Mouse (Mus musculus): ENCODE measurements around the gene Oxgr1. TPM values are rescaled to one million over a fixed set of nuclear protein-coding genes. Genes with fewer than 3 reads are reported as not detected.

Oxgr1 gene
- polyA plus RNA-seq, 1 experiment from 2014 or later, result 0.07 TPM

- no peak for TF ChIP-seq CTCF (IDR thresholded peaks at IDR 0.05; ENCODE audit: low read depth)
- Histone ChIP-seq H3K4me3 (ENCODE audit: low read depth, low read length) (no peak overlapping the region), H3K4me1 (ENCODE audit: insufficient read depth) (no peaks in the 10 kb centered on the region), H3K4me2 (no peak overlapping the region), H3K27ac (ENCODE audit: low read depth) (no peak overlapping the region), H3K9ac (no peak overlapping the region), H3K27me3 (ENCODE audit: insufficient read depth, low read length) (no peaks in the 10 kb centered on the region), H3K36me3 (ENCODE audit: insufficient read depth) (no peaks in the 10 kb centered on the region), H3K9me3 (ENCODE audit: low read depth, low read length) (no peaks in the 10 kb centered on the region)
- ATAC-seq (ENCODE audit: insufficient read depth), result no peak; the same call in 1 of the 2 replicates
- no peak for DNase-seq
Measured at GRCm38 (mm10) chr14:120074231-120074630, 32.0 kb upstream of the Oxgr1 start.

GRCm38 (mm10) chr14:120061096-120061495 lies 18.9 kb upstream of the Oxgr1 start:
- 57% methylated on average over 9 of the region's 9 CpGs for WGBS
- H3K4me1 ChIP-seq (ENCODE audit: insufficient read depth), result no peaks in the 10 kb centered on the region
- no peak overlapping the region for H3K4me3 ChIP-seq (ENCODE audit: low read depth, low read length)
- H3K4me2 ChIP-seq, result no peak overlapping the region
- no peaks in the 10 kb centered on the region for H3K9me3 ChIP-seq (ENCODE audit: low read depth, low read length)
- DNase-seq (peak; percentile 87), ATAC-seq (ENCODE audit: insufficient read depth) (no peak)
- peak; percentile 87 for TF ChIP-seq CTCF (IDR thresholded peaks at IDR 0.05; ENCODE audit: low read depth)
- H3K27ac ChIP-seq (ENCODE audit: low read depth), result no peak overlapping the region
- H3K9ac ChIP-seq, result no peak overlapping the region
- no peaks in the 10 kb centered on the region for H3K36me3 ChIP-seq (ENCODE audit: insufficient read depth)
- no peaks in the 10 kb centered on the region for H3K27me3 ChIP-seq (ENCODE audit: insufficient read depth, low read length)

GRCm38 (mm10) chr14:120033454-120033853 lies 8.8 kb downstream of the Oxgr1 start:
- ATAC-seq (ENCODE audit: insufficient read depth) (no peak), DNase-seq (no peak)
- H3K4me3 ChIP-seq (ENCODE audit: low read depth, low read length), result no peak overlapping the region
- no peak for TF ChIP-seq CTCF (IDR thresholded peaks at IDR 0.05; ENCODE audit: low read depth)
- H3K36me3 ChIP-seq (ENCODE audit: insufficient read depth), result no peaks in the 10 kb centered on the region
- no peaks in the 10 kb centered on the region for H3K9me3 ChIP-seq (ENCODE audit: low read depth, low read length)
- H3K4me2 ChIP-seq, result no peak overlapping the region
- no peak overlapping the region for H3K9ac ChIP-seq
- H3K27me3 ChIP-seq (ENCODE audit: insufficient read depth, low read length), result no peaks in the 10 kb centered on the region
- no peak overlapping the region for H3K27ac ChIP-seq (ENCODE audit: low read depth)
- WGBS, result 25% methylated on average over 1 of the region's 1 CpGs
- H3K4me1 ChIP-seq (ENCODE audit: insufficient read depth), result no peaks in the 10 kb centered on the region

DNA sequence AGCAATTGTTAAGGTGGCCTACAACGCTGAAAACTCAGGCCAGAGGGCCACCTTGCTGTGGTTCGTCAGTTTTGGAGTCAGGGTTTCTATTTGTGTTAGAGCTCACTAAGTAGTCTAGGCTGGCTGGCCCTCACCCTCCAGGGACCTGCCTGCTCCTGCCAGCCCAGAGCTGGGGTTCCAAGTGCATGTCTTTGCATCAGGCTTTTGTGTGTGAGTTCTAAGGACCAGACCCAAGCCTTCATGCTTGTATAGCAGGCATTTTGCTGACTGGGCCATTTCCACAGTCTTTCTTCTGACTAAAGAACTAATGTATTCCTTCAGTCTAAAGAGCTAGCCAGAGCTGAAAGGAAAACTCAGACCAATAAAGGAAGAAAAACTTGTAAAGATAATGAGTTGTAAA lies 22.3 kb downstream of the Oxgr1 start:
- no peak for ATAC-seq (ENCODE audit: insufficient read depth)
- Histone ChIP-seq H3K27me3 (ENCODE audit: insufficient read depth, low read length) (no peaks in the 10 kb centered on the region), H3K9ac (no peak overlapping the region), H3K27ac (ENCODE audit: low read depth) (no peak overlapping the region), H3K36me3 (ENCODE audit: insufficient read depth) (no peaks in the 10 kb centered on the region), H3K9me3 (ENCODE audit: low read depth, low read length) (no peaks in the 10 kb centered on the region), H3K4me3 (ENCODE audit: low read depth, low read length) (no peak overlapping the region), H3K4me2 (no peak overlapping the region), H3K4me1 (ENCODE audit: insufficient read depth) (no peaks in the 10 kb centered on the region)
- TF ChIP-seq CTCF (IDR thresholded peaks at IDR 0.05; ENCODE audit: low read depth), result no peak
- WGBS, result 89% methylated on average over 2 of the region's 2 CpGs
- DNase-seq, result no peak

DNA sequence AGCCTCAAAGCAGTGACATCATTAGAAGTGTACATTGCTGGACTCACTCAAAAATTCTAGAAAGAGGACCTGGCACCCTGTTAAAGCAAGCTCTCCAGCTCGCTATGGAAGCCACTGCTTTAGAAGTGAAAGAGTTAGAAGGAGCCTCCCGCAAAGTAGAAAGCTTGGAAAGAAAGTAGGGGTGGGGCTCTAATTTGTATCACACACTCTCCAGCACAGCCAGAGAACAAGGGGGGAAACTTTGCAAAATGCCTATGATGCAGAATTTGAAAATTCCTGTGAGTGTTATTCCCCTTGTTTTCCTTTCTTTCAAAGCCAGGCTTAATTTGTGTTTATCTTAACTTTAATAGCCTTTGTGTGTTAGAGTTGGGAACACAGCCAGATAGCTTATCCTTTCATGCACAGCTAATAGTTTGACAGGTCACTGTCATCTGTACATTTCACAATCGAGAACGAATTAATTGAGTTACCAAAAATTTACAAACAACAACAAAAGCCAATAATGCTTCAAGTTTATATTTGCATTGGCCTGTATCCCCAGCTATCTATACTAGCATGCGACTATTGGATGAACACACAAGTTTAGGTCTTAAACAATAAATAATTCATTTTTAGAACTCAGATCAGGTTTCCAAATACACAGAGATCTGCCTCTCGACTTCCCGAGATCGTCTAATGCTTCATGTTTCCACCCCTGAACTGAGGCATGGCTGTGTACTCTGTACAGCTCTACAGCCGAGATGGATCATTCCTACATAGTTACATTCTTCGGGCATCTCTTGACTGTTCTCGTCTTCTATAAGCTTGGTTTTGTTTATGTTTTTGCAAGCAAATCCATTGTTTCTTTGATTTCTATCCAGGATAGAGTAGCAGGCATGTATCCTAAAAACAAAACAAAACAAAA lies 32.0 kb downstream of the Oxgr1 start:
- Histone ChIP-seq H3K4me1 (ENCODE audit: insufficient read depth) (no peaks in the 10 kb centered on the region), H3K36me3 (ENCODE audit: insufficient read depth) (no peaks in the 10 kb centered on the region), H3K9ac (no peak overlapping the region), H3K4me3 (ENCODE audit: low read depth, low read length) (no peak overlapping the region), H3K27me3 (ENCODE audit: insufficient read depth, low read length) (no peaks in the 10 kb centered on the region), H3K27ac (ENCODE audit: low read depth) (peak overlapping the region; percentile 83), H3K9me3 (ENCODE audit: low read depth, low read length) (no peaks in the 10 kb centered on the region), H3K4me2 (no peak overlapping the region)
- DNase-seq, result peak; percentile 89
- no peak for TF ChIP-seq CTCF (IDR thresholded peaks at IDR 0.05; ENCODE audit: low read depth)
- 32% methylated on average over 11 of the region's 11 CpGs for WGBS
- ATAC-seq (ENCODE audit: insufficient read depth), result peak; percentile 91

- WGBS, result 25% methylated on average over 1 of the region's 1 CpGs
- Histone ChIP-seq H3K36me3 (ENCODE audit: insufficient read depth) (no peaks in the 10 kb centered on the region), H3K4me1 (ENCODE audit: insufficient read depth) (no peaks in the 10 kb centered on the region), H3K9ac (no peak overlapping the region), H3K27ac (ENCODE audit: low read depth) (no peak overlapping the region), H3K4me2 (no peak overlapping the region), H3K9me3 (ENCODE audit: low read depth, low read length) (no peaks in the 10 kb centered on the region), H3K4me3 (ENCODE audit: low read depth, low read length) (no peak overlapping the region), H3K27me3 (ENCODE audit: insufficient read depth, low read length) (no peaks in the 10 kb centered on the region)
- peak; percentile 67 for TF ChIP-seq CTCF (IDR thresholded peaks at IDR 0.05; ENCODE audit: low read depth)
- ATAC-seq (ENCODE audit: insufficient read depth) (no peak), DNase-seq (peak; percentile 78)
Measured at GRCm38 (mm10) chr14:120005153-120005552, 37.1 kb downstream of the Oxgr1 start.

DNA sequence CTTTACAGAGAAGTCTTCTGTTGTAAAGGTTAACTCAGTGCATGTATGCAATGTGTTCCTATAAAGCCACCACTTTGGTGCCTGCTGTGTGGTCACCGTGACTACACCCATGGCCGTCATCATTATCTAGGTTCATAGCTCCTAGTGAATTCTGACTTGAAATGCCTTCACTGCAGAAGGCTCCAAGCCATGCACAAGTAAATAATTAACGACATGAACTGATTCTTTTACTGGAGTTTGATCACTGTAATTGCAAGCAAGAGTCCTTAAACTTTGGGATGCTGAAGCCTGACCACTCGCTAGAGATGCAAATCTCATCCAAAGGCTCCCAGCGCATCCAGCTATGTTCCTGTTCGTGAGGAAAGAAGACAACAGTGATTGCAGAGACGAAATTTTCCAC lies 38.6 kb downstream of the Oxgr1 start:
- no peaks in the 10 kb centered on the region for H3K9me3 ChIP-seq (ENCODE audit: low read depth, low read length)
- no peak overlapping the region for H3K27ac ChIP-seq (ENCODE audit: low read depth)
- DNase-seq, result no peak
- TF ChIP-seq CTCF (IDR thresholded peaks at IDR 0.05; ENCODE audit: low read depth), result no peak
- no peak overlapping the region for H3K4me2 ChIP-seq
- H3K4me3 ChIP-seq (ENCODE audit: low read depth, low read length), result no peak overlapping the region
- no peaks in the 10 kb centered on the region for H3K36me3 ChIP-seq (ENCODE audit: insufficient read depth)
- ATAC-seq (ENCODE audit: insufficient read depth), result no peak
- no peaks in the 10 kb centered on the region for H3K4me1 ChIP-seq (ENCODE audit: insufficient read depth)
- WGBS, result 86% methylated on average over 7 of the region's 7 CpGs
- H3K9ac ChIP-seq, result no peak overlapping the region
- no peaks in the 10 kb centered on the region for H3K27me3 ChIP-seq (ENCODE audit: insufficient read depth, low read length)

Measured in lung, embryonic 14.5 days (tissue).